In genomic region chr1:170200379-170200778, GRCm38 (mm10) we compare ENCODE assay signal across 10 mouse cellular contexts. TPM values are rescaled to one million over a fixed set of nuclear protein-coding genes. Genes with fewer than 3 reads are reported as not detected.
A peak's percentile ranks its signal among the peaks of the same experiment; 100 is the strongest.
DNase-seq lines count a peak whose midpoint lies in the region; ATAC-seq and TF ChIP-seq lines count a peak whose summit lies in the region.
"Had no signal": no experiment of that assay in that cellular context is flagged by ENCODE, and none has a peak within 500 bp of the region (broad histone marks: within the 10 kb centered on the region; RNA-seq: fewer than 3 reads in every experiment).

No protein-coding gene starts in this region.

- no peaks in the 10 kb centered on the region for H3K4me1 ChIP-seq in forebrain, embryonic 15.5 days
- no peaks in the 10 kb centered on the region for H3K4me1 ChIP-seq in forebrain, embryonic 11.5 days (replicated peaks; ENCODE audit: control insufficient read depth, insufficient read depth, low read length)
- no peaks in the 10 kb centered on the region for H3K4me1 ChIP-seq in liver, embryonic 12.5 days
- no peaks in the 10 kb centered on the region for H3K4me1 ChIP-seq in hindbrain, postnatal 0 days (ENCODE audit: insufficient read depth, low read length)

- 0 out of 2 replicates have a peak, but pooled peaks have one; percentile 26 for ATAC-seq in forebrain, embryonic 15.5 days (replicated peaks)
- no peak for ATAC-seq in forebrain, embryonic 11.5 days (replicated peaks; ENCODE audit: low FRiP score)
- ATAC-seq in liver, embryonic 12.5 days = no peak
- ATAC-seq in hindbrain, postnatal 0 days = no peak

- no peak overlapping the region for H3K27ac ChIP-seq in forebrain, embryonic 15.5 days (replicated peaks)
- H3K27ac ChIP-seq in forebrain, embryonic 11.5 days (ENCODE audit: low read depth, low read length) = no peak overlapping the region
- H3K27ac ChIP-seq in liver, embryonic 12.5 days = no peak overlapping the region
- H3K27ac ChIP-seq in hindbrain, postnatal 0 days = no peak overlapping the region

- H3K4me2 ChIP-seq in forebrain, embryonic 15.5 days (replicated peaks) = no peak overlapping the region
- no peak overlapping the region for H3K4me2 ChIP-seq in forebrain, embryonic 11.5 days (ENCODE audit: low read depth, low read length, severe bottlenecking)
- H3K4me2 ChIP-seq in liver, embryonic 12.5 days = no peak overlapping the region
- H3K4me2 ChIP-seq in hindbrain, postnatal 0 days (ENCODE audit: low read depth, low read length) = no peak overlapping the region

- DNase-seq in forebrain, embryonic 11.5 days (ENCODE audit: low spot score) = no peak
- DNase-seq in liver (peak; percentile 12), NIH3T3 (ENCODE audit: low read depth) (peak; percentile 77)
- peak; percentile 46 for DNase-seq in hindbrain, postnatal 0 days (ENCODE audit: low spot score)
- DNase-seq in splenic B cell, adult 2 months (ENCODE audit: low read depth, low spot score) = peak; percentile 63
- DNase-seq in layer of hippocampus, postnatal 14 days (ENCODE audit: low spot score in 2 of 2) = no peak

- WGBS in forebrain, embryonic 15.5 days = 87% methylated on average over 3 of the region's 3 CpGs
- WGBS in forebrain, embryonic 11.5 days = 74% methylated on average over 3 of the region's 3 CpGs
- 78% methylated on average over 3 of the region's 3 CpGs for WGBS in liver, embryonic 12.5 days (ENCODE audit: insufficient replicate concordance)
- WGBS in hindbrain, postnatal 0 days = 81% methylated on average over 3 of the region's 3 CpGs

- no peaks in the 10 kb centered on the region for H3K9me3 ChIP-seq in forebrain, embryonic 15.5 days
- H3K9me3 ChIP-seq in forebrain, embryonic 11.5 days (ENCODE audit: control insufficient read depth, low read length) = no peaks in the 10 kb centered on the region
- H3K9me3 ChIP-seq in liver, embryonic 12.5 days (replicated peaks) = no peaks in the 10 kb centered on the region
- H3K9me3 ChIP-seq in hindbrain, postnatal 0 days (ENCODE audit: low read length) = no peaks in the 10 kb centered on the region
- H3K9me3 ChIP-seq: megakaryocyte, embryonic 14.5 days had no signal

- H3K36me3 ChIP-seq in forebrain, embryonic 15.5 days = peaks cover 62% of the 10 kb centered on the region
- H3K36me3 ChIP-seq in forebrain, embryonic 11.5 days (ENCODE audit: control insufficient read depth, insufficient read depth, low read length) = peaks cover 7% of the 10 kb centered on the region
- H3K36me3 ChIP-seq in liver, embryonic 12.5 days = peaks cover 92% of the 10 kb centered on the region
- peaks cover 57% of the 10 kb centered on the region for H3K36me3 ChIP-seq in hindbrain, postnatal 0 days (ENCODE audit: insufficient read depth, low read length)
- peaks cover 25% of the 10 kb centered on the region for H3K36me3 ChIP-seq in splenic B cell, adult 2 months (ENCODE audit: control insufficient read depth, insufficient read depth, low read length, poor library complexity, severe bottlenecking)

- H3K27me3 ChIP-seq in forebrain, embryonic 15.5 days = no peaks in the 10 kb centered on the region
- H3K27me3 ChIP-seq in forebrain, embryonic 11.5 days (ENCODE audit: control insufficient read depth, insufficient read depth, low read length) = no peaks in the 10 kb centered on the region
- no peaks in the 10 kb centered on the region for H3K27me3 ChIP-seq in liver, embryonic 12.5 days (replicated peaks)
- no peaks in the 10 kb centered on the region for H3K27me3 ChIP-seq in hindbrain, postnatal 0 days (ENCODE audit: insufficient read depth, low read length)
- H3K27me3 ChIP-seq in splenic B cell, adult 2 months (ENCODE audit: control insufficient read depth, insufficient read depth, low read length, poor library complexity, severe bottlenecking) = no peaks in the 10 kb centered on the region
- H3K27me3 ChIP-seq: megakaryocyte, embryonic 14.5 days had no signal

- no peak overlapping the region for H3K4me3 ChIP-seq in forebrain, embryonic 15.5 days
- H3K4me3 ChIP-seq in forebrain, embryonic 11.5 days (ENCODE audit: low read depth, low read length) = no peak overlapping the region
- no peak overlapping the region for H3K4me3 ChIP-seq in liver, embryonic 12.5 days
- no peak overlapping the region for H3K4me3 ChIP-seq in hindbrain, postnatal 0 days (ENCODE audit: low read length)
- H3K4me3 ChIP-seq: megakaryocyte, embryonic 14.5 days had no signal

- peak; percentile 63 for TF ChIP-seq CTCF in hindbrain, postnatal 0 days (IDR thresholded peaks at IDR 0.05; ENCODE audit: low read depth)

- H3K9ac ChIP-seq in forebrain, embryonic 15.5 days (replicated peaks) = no peak overlapping the region
- H3K9ac ChIP-seq in forebrain, embryonic 11.5 days (ENCODE audit: low read length) = no peak overlapping the region
- H3K9ac ChIP-seq in liver, embryonic 12.5 days = no peak overlapping the region
- H3K9ac ChIP-seq in hindbrain, postnatal 0 days (replicated peaks; ENCODE audit: low read length) = no peak overlapping the region

RNA-seq across cellular contexts. Expression of gene Uhmk1, which starts 14.8 kb away (rescaled TPM):
- 7.1 and 7.5 TPM in 2 replicates for polyA plus RNA-seq in forebrain, embryonic 15.5 days (2015; fragmentation: Nextera tagmentation; extraction: Ambion mirVana)
- polyA plus RNA-seq in forebrain, embryonic 11.5 days (2014; fragmentation: Nextera tagmentation; extraction: Ambion mirVana) = 16.7 TPM in 2 replicates
- 12.1 and 13.5 TPM in 2 replicates for polyA plus RNA-seq in liver, embryonic 12.5 days (2016; fragmentation: Nextera tagmentation; extraction: Ambion mirVana)
- 45.1 and 45.6 TPM in 2 replicates for total RNA-seq in hindbrain, postnatal 0 days (2014; rRNA removed)
- 7.0 and 8.0 TPM in 2 replicates for polyA plus RNA-seq in hindbrain, postnatal 0 days (2015; fragmentation: Nextera tagmentation; extraction: Ambion mirVana)
- total RNA-seq in layer of hippocampus, postnatal 14 days (2021) = 100 to 1,000 TPM; 163 to 168 TPM

RNA-seq across cellular contexts. Expression of gene Uap1, which starts 25.6 kb away (rescaled TPM):
- polyA plus RNA-seq in forebrain, embryonic 15.5 days (2015; fragmentation: Nextera tagmentation; extraction: Ambion mirVana) = 55.2 and 58.7 TPM in 2 replicates
- polyA plus RNA-seq in forebrain, embryonic 11.5 days (2014; fragmentation: Nextera tagmentation; extraction: Ambion mirVana) = 59.2 and 65.7 TPM in 2 replicates
- polyA plus RNA-seq in liver, embryonic 12.5 days (2016; fragmentation: Nextera tagmentation; extraction: Ambion mirVana) = 40.3 and 43.1 TPM in 2 replicates
- total RNA-seq in hindbrain, postnatal 0 days (2014; rRNA removed) = 38.1 and 46.7 TPM in 2 replicates
- polyA plus RNA-seq in hindbrain, postnatal 0 days (2015; fragmentation: Nextera tagmentation; extraction: Ambion mirVana) = 52.6 and 54.7 TPM in 2 replicates
- 10 to 100 TPM; 52.2 to 54.4 TPM for total RNA-seq in layer of hippocampus, postnatal 14 days (2021)

RNA-seq across cellular contexts. Expression of gene Sh2d1b2, which starts 32.2 kb away (rescaled TPM):
- polyA plus RNA-seq in forebrain, embryonic 15.5 days (2015; fragmentation: Nextera tagmentation; extraction: Ambion mirVana) = not detected in 2 replicates
- 0.07 TPM in 1 of 2 replicates, not detected in the other for polyA plus RNA-seq in forebrain, embryonic 11.5 days (2014; fragmentation: Nextera tagmentation; extraction: Ambion mirVana)
- not detected in 2 replicates for polyA plus RNA-seq in liver, embryonic 12.5 days (2016; fragmentation: Nextera tagmentation; extraction: Ambion mirVana)
- total RNA-seq in hindbrain, postnatal 0 days (2014; rRNA removed) = not detected in 2 replicates
- not detected in 2 replicates for polyA plus RNA-seq in hindbrain, postnatal 0 days (2015; fragmentation: Nextera tagmentation; extraction: Ambion mirVana)
- not detected for total RNA-seq in layer of hippocampus, postnatal 14 days (2021)
- polyA plus RNA-seq: heart, embryonic 14.5 days had no signal

Comparison
In these comparisons a context has a peak if more than half of its experiments do, and no peak if none do; other contexts are left out.
1. DNase-seq: peak in liver (single experiment), NIH3T3 (single experiment), hindbrain, postnatal 0 days (single experiment) and splenic B cell, adult 2 months (single experiment); none in forebrain, embryonic 11.5 days (single experiment) and layer of hippocampus, postnatal 14 days (0 of 2).